Mouse (Mus musculus): ENCODE measurements around the gene Vmn2r113. TPM values are rescaled to one million over a fixed set of nuclear protein-coding genes. Genes with fewer than 3 reads are reported as not detected.
"Not testable (repeated sequence)": the region's sequence is repeated elsewhere in the genome, so short reads cannot be mapped to it uniquely, and the experiment has no call there.

The Vmn2r113 gene
- not detected for total RNA-seq (2022)

DNA sequence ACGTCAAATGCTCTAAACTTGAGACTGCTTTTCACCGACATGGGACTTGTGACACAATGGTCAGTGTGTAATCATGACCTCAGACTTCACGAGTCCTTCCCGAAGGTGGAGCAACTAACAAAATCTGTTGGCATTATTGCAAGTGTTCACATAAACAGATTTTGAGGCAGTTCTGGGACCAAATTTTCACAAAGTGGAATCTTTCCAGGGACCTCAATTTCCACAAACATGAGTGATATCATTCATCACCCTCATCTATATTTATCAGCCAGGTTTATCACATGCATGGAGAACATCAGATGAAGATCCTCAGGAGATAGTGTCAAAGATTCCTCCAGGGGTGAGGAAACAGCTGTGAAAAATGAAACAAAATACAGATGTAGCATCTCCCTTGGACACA lies at the start of gene Vmn2r113:
Gene Vmn2r113, plus strand, starts transcription at position 301 of the 400 bp plus-strand sequence.
- DNase-seq, result not testable (repeated sequence)

Other genes with a start within 250 kb of the Vmn2r113 start
- gene Zfp945, start 75.8 kb upstream of the Vmn2r113 start, total RNA-seq (2022), result 10 to 100 TPM; 12.5 to 24.7 (median 18.9) TPM
- gene Vmn2r-ps130, start 118.2 kb downstream of the Vmn2r113 start, total RNA-seq (2022), result not detected